Mouse (Mus musculus) bone marrow macrophage, adult 2 months (primary cell): ENCODE results near the gene Clstn3.

ENCODE experiments used
- CTCF ChIP-seq: IDR thresholded peaks from 2 replicates; pipeline ENCODE4 v1.5.1; 2012; ENCODE audit warnings: low read depth, mild to moderate bottlenecking, low read length, moderate library complexity
- POLR2A ChIP-seq: IDR thresholded peaks from 2 replicates; pipeline ENCODE4 v1.6.1; 2012; ENCODE audit warnings: mild to moderate bottlenecking, low read depth, low read length, borderline replicate concordance

DNA sequence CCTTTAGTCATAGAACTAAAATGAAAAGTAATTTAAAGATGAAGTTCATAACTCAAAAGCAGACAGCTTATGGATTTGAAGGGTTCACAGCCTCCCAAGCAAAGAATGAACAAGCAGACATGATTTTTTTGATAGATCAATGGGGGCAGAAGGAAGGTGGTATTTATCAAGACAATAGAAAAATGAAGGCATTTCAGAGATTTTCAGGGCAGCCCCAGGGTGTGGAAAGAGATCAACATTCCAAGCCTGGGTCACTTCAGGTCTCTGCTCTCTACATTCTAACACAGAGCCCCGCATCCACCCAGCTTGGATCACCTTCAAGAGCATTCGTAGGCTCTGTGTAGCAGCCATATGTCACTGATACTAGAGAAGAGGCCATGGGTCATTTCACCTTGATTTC, 21.3 kb downstream of the Clstn3 start:
- TF ChIP-seq POLR2A, result no peak
- no peak for TF ChIP-seq CTCF
